Mouse (Mus musculus): Measurements from ENCODE around the gene Ddx43. TPM values are rescaled to one million over a fixed set of nuclear protein-coding genes. Genes with fewer than 3 reads are reported as not detected.

The Ddx43 gene
- polyA plus RNA-seq, 1 experiment = 0.05 TPM

DNA sequence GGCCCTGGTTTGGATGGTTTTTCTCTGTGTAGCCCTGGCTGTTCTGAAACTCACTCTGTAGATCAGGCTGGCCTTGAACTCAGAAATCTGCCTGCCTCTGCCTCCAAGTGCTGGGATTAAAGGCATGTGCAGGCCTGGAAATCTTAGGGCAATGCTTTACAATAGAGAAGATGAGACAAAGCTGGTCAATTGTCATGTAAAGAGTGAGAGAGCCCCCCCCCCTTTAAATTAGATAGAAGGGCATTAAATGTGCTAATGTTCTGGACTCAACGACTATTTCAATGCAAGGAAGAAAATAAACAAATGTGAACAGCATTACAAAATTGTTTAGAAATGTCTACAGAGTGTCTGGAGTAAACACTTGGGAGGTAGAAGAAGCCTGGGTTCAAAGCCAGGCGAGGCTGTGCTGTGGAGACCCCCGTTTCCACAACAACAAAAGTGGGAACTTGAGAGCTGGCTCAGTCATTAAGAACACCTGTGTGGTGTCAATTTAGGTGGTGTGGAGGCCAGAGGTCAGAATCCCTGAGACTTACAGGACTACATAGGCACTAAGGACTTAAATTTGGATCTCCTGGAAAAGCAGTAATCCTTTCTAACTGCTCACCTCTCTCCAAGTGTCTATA is 26.8 kb upstream of the Ddx43 start:
- Histone ChIP-seq H3K27ac (ENCODE audit: insufficient read depth, low read length) (no peak overlapping the region), H3K27me3 (ENCODE audit: control insufficient read depth, insufficient read depth, low read length) (no peaks in the 10 kb centered on the region), H3K4me1 (ENCODE audit: control insufficient read depth, insufficient read depth, low read length) (no peaks in the 10 kb centered on the region), H3K4me3 (replicated peaks; ENCODE audit: insufficient read depth, low read depth, low read length) (no peak overlapping the region)
- 79% methylated on average over 3 of the region's 3 CpGs for WGBS
- DNase-seq = no peak
- TF ChIP-seq POLR2A (IDR thresholded peaks at IDR 0.05; ENCODE audit: borderline replicate concordance, insufficient read depth, low read length) (no peak), CTCF (IDR thresholded peaks at IDR 0.05; ENCODE audit: borderline replicate concordance, insufficient read depth, low read depth, low read length) (no peak)

- no peak for DNase-seq
- Histone ChIP-seq H3K4me1 (ENCODE audit: control insufficient read depth, insufficient read depth, low read length) (no peaks in the 10 kb centered on the region), H3K27me3 (ENCODE audit: control insufficient read depth, insufficient read depth, low read length) (no peaks in the 10 kb centered on the region), H3K4me3 (replicated peaks; ENCODE audit: insufficient read depth, low read depth, low read length) (no peak overlapping the region), H3K27ac (ENCODE audit: insufficient read depth, low read length) (no peak overlapping the region)
- 97% methylated on average over 2 of the region's 2 CpGs for WGBS
- TF ChIP-seq POLR2A (IDR thresholded peaks at IDR 0.05; ENCODE audit: borderline replicate concordance, insufficient read depth, low read length) (no peak), CTCF (IDR thresholded peaks at IDR 0.05; ENCODE audit: borderline replicate concordance, insufficient read depth, low read depth, low read length) (no peak)
These were observed 26.2 kb upstream of the Ddx43 start for GRCm38 (mm10) chr9:78369349-78369748.

GRCm38 (mm10) chr9:78369786-78370185 is 25.8 kb upstream of the Ddx43 start:
- no peak overlapping the region for H3K27ac ChIP-seq (ENCODE audit: insufficient read depth, low read length)
- H3K4me3 ChIP-seq (replicated peaks; ENCODE audit: insufficient read depth, low read depth, low read length) = no peak overlapping the region
- 89% methylated on average over 7 of the region's 7 CpGs for WGBS
- no peaks in the 10 kb centered on the region for H3K27me3 ChIP-seq (ENCODE audit: control insufficient read depth, insufficient read depth, low read length)
- no peak for DNase-seq
- TF ChIP-seq CTCF (IDR thresholded peaks at IDR 0.05; ENCODE audit: borderline replicate concordance, insufficient read depth, low read depth, low read length) = no peak
- TF ChIP-seq POLR2A (IDR thresholded peaks at IDR 0.05; ENCODE audit: borderline replicate concordance, insufficient read depth, low read length) = no peak
- H3K4me1 ChIP-seq (ENCODE audit: control insufficient read depth, insufficient read depth, low read length) = no peaks in the 10 kb centered on the region

- no peak for DNase-seq
These were observed 24.1 kb upstream of the Ddx43 start for GRCm38 (mm10) chr9:78371441-78371840.

DNA sequence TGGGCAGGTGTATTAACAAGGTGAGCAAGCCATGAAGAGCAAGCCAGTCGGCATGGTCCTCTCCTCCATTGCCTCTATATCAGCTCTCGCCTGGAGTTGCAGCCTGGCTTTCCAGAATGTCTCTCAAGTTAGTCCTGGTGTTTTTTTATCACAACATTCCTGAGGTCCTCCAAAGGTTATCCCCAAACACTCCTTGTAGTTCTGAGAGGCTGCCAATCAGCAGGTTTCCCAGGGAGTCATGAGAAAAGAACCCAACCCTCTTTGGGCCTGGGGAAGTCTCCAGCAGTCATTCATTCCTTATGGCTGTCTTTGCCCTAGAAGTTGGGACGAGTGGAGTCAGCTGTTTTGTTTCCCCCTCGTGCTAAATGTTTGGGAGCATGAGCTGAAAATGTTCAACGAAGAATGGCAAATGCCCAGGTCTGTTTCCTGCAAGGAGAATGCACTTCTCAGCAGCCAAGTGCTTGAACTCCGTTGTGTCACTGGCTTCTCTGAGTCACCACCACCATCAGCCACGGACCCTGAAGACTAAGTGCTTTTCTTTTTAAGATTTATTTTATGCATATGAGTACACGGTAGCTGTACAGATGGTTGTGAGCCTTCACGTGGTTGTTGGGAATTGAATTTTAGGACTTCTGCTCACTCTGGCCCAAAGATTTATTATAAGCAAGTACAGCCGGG is 22.6 kb upstream of the Ddx43 start:
- no peaks in the 10 kb centered on the region for H3K4me1 ChIP-seq (ENCODE audit: control insufficient read depth, insufficient read depth, low read length)
- H3K27ac ChIP-seq (ENCODE audit: insufficient read depth, low read length) = no peak overlapping the region
- no peak overlapping the region for H3K4me3 ChIP-seq (replicated peaks; ENCODE audit: insufficient read depth, low read depth, low read length)
- 78% methylated on average over 10 of the region's 10 CpGs for WGBS
- DNase-seq = no peak
- TF ChIP-seq CTCF (IDR thresholded peaks at IDR 0.05; ENCODE audit: borderline replicate concordance, insufficient read depth, low read depth, low read length) (no peak), POLR2A (IDR thresholded peaks at IDR 0.05; ENCODE audit: borderline replicate concordance, insufficient read depth, low read length) (no peak)
- H3K27me3 ChIP-seq (ENCODE audit: control insufficient read depth, insufficient read depth, low read length) = no peaks in the 10 kb centered on the region

More at GRCm38 (mm10) chr9:78371441-78371840, 24.1 kb upstream of the Ddx43 start:
- Histone ChIP-seq H3K27me3 (ENCODE audit: control insufficient read depth, insufficient read depth, low read length) (no peaks in the 10 kb centered on the region), H3K4me3 (replicated peaks; ENCODE audit: insufficient read depth, low read depth, low read length) (no peak overlapping the region), H3K27ac (ENCODE audit: insufficient read depth, low read length) (no peak overlapping the region), H3K4me1 (ENCODE audit: control insufficient read depth, insufficient read depth, low read length) (no peaks in the 10 kb centered on the region)
- TF ChIP-seq POLR2A (IDR thresholded peaks at IDR 0.05; ENCODE audit: borderline replicate concordance, insufficient read depth, low read length) = no peak
- no peak for TF ChIP-seq CTCF (IDR thresholded peaks at IDR 0.05; ENCODE audit: borderline replicate concordance, insufficient read depth, low read depth, low read length)
- WGBS = 96% methylated on average over 3 of the region's 3 CpGs

DNA sequence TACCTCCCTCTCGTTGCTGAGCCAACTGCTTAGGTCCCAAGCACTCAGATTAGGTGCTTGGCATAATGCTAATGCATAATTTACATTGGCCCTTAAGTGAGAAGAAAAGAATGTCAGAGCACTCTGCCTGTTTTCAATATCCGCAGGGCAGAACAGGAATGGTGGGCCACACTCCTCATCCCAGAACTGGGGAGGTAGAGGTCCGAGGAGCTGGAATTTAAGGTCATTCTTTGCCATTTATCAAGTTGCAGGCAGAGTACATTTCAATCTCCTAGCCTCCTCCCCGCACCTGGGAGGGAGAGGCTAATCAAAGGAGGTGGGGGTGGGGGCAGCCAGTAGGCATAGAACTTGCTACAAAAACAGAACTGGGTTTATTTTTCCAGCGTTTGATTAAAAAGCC is 21.2 kb upstream of the Ddx43 start:
- DNase-seq = no peak
- H3K27me3 ChIP-seq (ENCODE audit: control insufficient read depth, insufficient read depth, low read length) = no peaks in the 10 kb centered on the region
- no peak overlapping the region for H3K4me3 ChIP-seq (replicated peaks; ENCODE audit: insufficient read depth, low read depth, low read length)
- H3K4me1 ChIP-seq (ENCODE audit: control insufficient read depth, insufficient read depth, low read length) = no peaks in the 10 kb centered on the region
- no peak overlapping the region for H3K27ac ChIP-seq (ENCODE audit: insufficient read depth, low read length)
- WGBS = 76% methylated on average over 5 of the region's 5 CpGs
- TF ChIP-seq CTCF (IDR thresholded peaks at IDR 0.05; ENCODE audit: borderline replicate concordance, insufficient read depth, low read depth, low read length) = no peak
- TF ChIP-seq POLR2A (IDR thresholded peaks at IDR 0.05; ENCODE audit: borderline replicate concordance, insufficient read depth, low read length) = no peak

DNA sequence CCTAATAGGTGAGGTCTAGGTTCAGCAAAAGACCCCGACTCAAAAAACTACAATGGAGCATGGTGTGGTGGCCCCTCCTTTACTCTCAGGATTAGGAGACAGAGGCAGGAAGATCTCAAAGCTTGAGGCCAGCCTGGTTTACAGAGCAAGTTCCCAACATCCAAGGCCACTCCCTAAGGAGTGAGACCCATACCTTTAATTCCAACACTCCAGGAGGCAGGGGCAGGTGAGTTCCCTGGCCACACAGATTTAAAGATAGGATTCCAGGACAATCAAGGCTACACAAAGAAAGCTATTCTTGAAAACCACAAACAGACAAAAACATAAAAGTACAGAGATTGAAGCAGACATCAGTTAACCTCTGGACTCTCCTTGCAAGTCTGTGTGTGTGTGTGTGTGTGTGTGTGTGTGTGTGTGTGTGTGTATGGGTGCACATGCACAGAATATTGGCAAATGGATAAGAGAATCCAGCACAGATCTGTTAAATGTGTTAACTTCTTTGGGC is 20.6 kb upstream of the Ddx43 start:
- TF ChIP-seq CTCF (IDR thresholded peaks at IDR 0.05; ENCODE audit: borderline replicate concordance, insufficient read depth, low read depth, low read length) = no peak
- TF ChIP-seq POLR2A (IDR thresholded peaks at IDR 0.05; ENCODE audit: borderline replicate concordance, insufficient read depth, low read length) = no peak
- H3K4me1 ChIP-seq (ENCODE audit: control insufficient read depth, insufficient read depth, low read length) = no peaks in the 10 kb centered on the region
- 86% methylated on average over 1 of the region's 1 CpGs for WGBS
- DNase-seq = no peak
- no peak overlapping the region for H3K4me3 ChIP-seq (replicated peaks; ENCODE audit: insufficient read depth, low read depth, low read length)
- H3K27ac ChIP-seq (ENCODE audit: insufficient read depth, low read length) = no peak overlapping the region
- H3K27me3 ChIP-seq (ENCODE audit: control insufficient read depth, insufficient read depth, low read length) = no peaks in the 10 kb centered on the region

DNA sequence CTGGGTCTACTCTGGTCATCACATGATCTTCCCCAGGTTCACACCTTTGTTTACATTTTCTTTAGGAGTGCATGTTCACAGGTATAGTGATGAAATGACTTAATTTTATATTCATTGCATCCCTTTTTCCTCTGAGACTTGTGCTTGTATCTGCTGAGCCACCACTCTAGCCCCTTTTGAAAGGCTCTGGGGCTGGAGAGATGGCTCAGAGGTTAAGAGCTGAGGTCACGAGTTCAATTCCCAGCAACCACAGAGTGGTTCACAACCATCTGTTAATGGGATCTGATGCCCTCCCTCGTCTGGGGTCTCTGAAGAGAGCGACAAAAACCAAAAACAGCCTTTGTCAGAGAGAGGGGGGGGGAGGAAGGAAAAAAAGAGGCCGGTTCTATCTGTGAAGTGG is 20.1 kb upstream of the Ddx43 start:
- DNase-seq = no peak
- Histone ChIP-seq H3K27me3 (ENCODE audit: control insufficient read depth, insufficient read depth, low read length) (no peaks in the 10 kb centered on the region), H3K4me3 (replicated peaks; ENCODE audit: insufficient read depth, low read depth, low read length) (no peak overlapping the region), H3K4me1 (ENCODE audit: control insufficient read depth, insufficient read depth, low read length) (no peaks in the 10 kb centered on the region), H3K27ac (ENCODE audit: insufficient read depth, low read length) (no peak overlapping the region)
- 94% methylated on average over 4 of the region's 4 CpGs for WGBS
- no peak for TF ChIP-seq CTCF (IDR thresholded peaks at IDR 0.05; ENCODE audit: borderline replicate concordance, insufficient read depth, low read depth, low read length)
- TF ChIP-seq POLR2A (IDR thresholded peaks at IDR 0.05; ENCODE audit: borderline replicate concordance, insufficient read depth, low read length) = no peak

Measured in cerebellum, adult 2 months (tissue).